Mouse (Mus musculus) forebrain, embryonic 13.5 days (tissue): ENCODE data around the gene Taf9. TPM values are rescaled to one million over a fixed set of nuclear protein-coding genes. Genes with fewer than 3 reads are reported as not detected.
A peak's percentile ranks its signal among the peaks of the same experiment; 100 is the strongest.

Source experiments
- ATAC-seq: fragments of 200-750 bp; cut with Nextera tagmentation; 2 replicates; pipeline ENCODE4 v1.8.0; 2017
- H3K27ac ChIP-seq: fragments of 300-500 bp; sonication (generic); 2 replicates; pipeline ENCODE4 v1.5.1; 2015; ENCODE audit warnings: inconsistent platforms, mild to moderate bottlenecking, moderate library complexity
- H3K27me3 ChIP-seq: fragments of 300-500 bp; sonication (generic); 2 replicates; pipeline ENCODE4 v1.6.1; 2015; ENCODE audit warnings: mild to moderate bottlenecking, inconsistent platforms
- H3K36me3 ChIP-seq: fragments of 300-500 bp; sonication (generic); 2 replicates; pipeline ENCODE4 v1.6.1; 2015; ENCODE audit warnings: mild to moderate bottlenecking, inconsistent platforms; ENCODE audit not compliant: poor library complexity, severe bottlenecking
- H3K4me1 ChIP-seq: fragments of 300-500 bp; sonication (generic); 2 replicates; pipeline ENCODE4 v1.6.1; 2015; ENCODE audit warnings: inconsistent platforms
- H3K4me2 ChIP-seq: fragments of 300-500 bp; sonication (generic); 2 replicates; pipeline ENCODE4 v1.6.1; 2015; ENCODE audit warnings: inconsistent platforms, mild to moderate bottlenecking, moderate library complexity
- H3K4me3 ChIP-seq: fragments of 300-500 bp; sonication (generic); 2 replicates; pipeline ENCODE4 v1.5.1; 2015; ENCODE audit warnings: mild to moderate bottlenecking, inconsistent platforms
- H3K9ac ChIP-seq: fragments of 300-500 bp; sonication (generic); 2 replicates; pipeline ENCODE4 v1.6.1; 2015; ENCODE audit warnings: mild to moderate bottlenecking, inconsistent platforms
- H3K9me3 ChIP-seq: fragments of 300-500 bp; sonication (generic); replicated peaks from 2 replicates; pipeline ENCODE4 v1.6.1; 2016; ENCODE audit warnings: inconsistent platforms
- WGBS: fragments of 180-500 bp; shearing (Covaris S2); methylation state at CpG from one replicate; pipeline ENCODE4 v1.1.7; 2015; 5-methylcytosine and 5-hydroxymethylcytosine counted together
- polyA plus RNA-seq: library from polyadenylated mRNA; unstranded; fragments of >200 nt; fragmentation: Nextera tagmentation; extraction: Ambion mirVana; gene quantifications from 2 replicates; pipeline ENCODE4 v1.2.1, GENCODE M21; 2015

The Taf9 gene
- polyA plus RNA-seq, 1 experiment from 2014 or later: 19.2 TPM

DNA sequence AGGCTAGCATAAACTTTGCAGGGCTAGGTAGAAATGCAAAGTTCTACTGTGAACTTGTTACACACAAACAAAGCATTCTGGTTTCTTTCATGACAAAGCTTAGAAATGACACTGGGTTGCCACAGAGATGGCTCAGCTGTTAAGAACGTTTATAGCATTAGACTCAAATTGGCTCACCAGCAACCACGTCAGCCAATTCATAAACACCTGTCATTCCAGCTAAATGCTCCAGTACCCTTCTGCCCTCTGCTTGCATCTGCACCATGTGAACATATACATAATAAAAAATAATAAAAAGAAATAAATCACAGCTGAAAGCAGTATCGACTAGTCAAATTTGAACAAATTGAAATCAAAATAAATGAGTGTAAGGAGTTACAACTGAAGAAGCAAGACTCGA is 29.1 kb upstream of the Taf9 start:
- ATAC-seq: no peak
- Histone ChIP-seq H3K36me3 (peaks cover 78% of the 10 kb centered on the region), H3K4me2 (no peak overlapping the region), H3K27ac (no peak overlapping the region), H3K9ac (no peak overlapping the region), H3K4me3 (no peak overlapping the region), H3K4me1 (no peaks in the 10 kb centered on the region), H3K9me3 (no peaks in the 10 kb centered on the region), H3K27me3 (peaks cover 6% of the 10 kb centered on the region)
- 82% methylated on average over 4 of the region's 4 CpGs for WGBS

DNA sequence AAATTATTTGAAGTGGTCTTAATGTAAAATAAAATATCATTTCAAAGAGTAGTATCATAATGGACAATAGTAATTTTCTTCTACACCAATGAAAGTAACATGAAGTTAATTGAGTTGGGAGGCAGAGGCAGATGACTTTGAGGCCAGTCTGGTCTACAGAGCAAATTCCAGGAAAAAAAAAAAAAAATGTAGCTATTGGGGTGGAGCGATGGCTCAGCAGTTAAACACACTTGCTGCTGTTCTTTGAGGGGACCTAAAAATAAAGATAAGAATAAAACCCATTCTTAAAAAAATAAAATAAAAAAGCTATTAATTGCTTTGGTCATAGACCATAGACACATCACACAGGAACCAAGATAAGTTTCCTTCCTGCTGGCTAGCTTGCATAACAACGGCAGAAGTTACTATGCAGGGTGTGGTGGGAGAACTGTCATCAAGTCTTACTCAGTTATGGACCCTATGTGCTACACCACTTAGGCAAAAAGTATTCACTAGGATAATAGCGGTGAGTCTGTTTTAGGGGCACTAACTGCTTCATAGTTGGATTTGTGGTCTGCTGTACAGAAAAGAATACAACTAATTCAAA is 17.2 kb upstream of the Taf9 start:
- H3K36me3 ChIP-seq: peaks cover 74% of the 10 kb centered on the region

DNA sequence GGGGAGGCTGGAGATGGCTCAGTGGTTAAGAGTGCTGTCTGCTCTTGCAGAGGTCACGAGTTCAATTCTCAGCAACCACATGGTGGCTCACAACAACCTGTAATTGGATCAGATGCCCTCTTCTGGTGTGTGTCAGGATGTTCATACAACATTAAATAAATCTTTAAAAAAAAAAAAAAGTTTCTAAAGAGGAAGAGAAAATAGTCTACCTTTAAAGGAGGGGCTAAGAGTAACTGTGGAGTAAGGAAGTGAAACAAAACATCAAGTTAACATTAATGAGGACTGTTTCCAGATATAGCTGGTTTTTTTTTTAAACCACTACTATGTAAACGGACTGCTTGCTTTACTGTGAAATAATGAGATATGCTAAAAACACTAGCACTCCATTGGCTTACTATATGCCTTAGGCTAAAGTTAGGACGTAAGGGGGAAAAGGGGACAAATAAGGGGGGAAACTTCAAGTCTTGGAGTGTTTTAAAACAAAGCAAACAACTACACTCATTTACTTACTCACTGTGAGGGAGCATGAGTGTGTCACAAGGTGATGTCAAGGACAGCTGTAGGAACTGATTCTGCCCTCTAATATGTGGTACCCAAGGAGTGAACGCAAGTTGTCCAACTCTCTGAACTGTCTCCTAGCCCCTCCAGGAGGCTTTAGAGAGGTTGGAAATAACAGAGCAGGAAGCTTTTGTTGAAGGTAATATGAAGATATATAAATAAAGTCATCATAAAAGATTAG is 8.7 kb upstream of the Taf9 start:
- Histone ChIP-seq H3K27ac (no peak overlapping the region), H3K9me3 (no peaks in the 10 kb centered on the region), H3K27me3 (no peaks in the 10 kb centered on the region), H3K9ac (no peak overlapping the region), H3K4me1 (no peaks in the 10 kb centered on the region), H3K4me3 (no peak overlapping the region), H3K36me3 (peaks cover 80% of the 10 kb centered on the region), H3K4me2 (no peak overlapping the region)
- no peak for ATAC-seq
- WGBS: 95% methylated on average over 4 of the region's 4 CpGs

More for the DNA sequence above, 17.2 kb upstream of the Taf9 start:
- no peak for ATAC-seq
- Histone ChIP-seq H3K4me1 (no peaks in the 10 kb centered on the region), H3K27me3 (no peaks in the 10 kb centered on the region), H3K9ac (no peak overlapping the region), H3K4me2 (no peak overlapping the region), H3K27ac (no peak overlapping the region), H3K9me3 (no peaks in the 10 kb centered on the region), H3K4me3 (no peak overlapping the region)
- WGBS: 94% methylated on average over 3 of the region's 3 CpGs

DNA sequence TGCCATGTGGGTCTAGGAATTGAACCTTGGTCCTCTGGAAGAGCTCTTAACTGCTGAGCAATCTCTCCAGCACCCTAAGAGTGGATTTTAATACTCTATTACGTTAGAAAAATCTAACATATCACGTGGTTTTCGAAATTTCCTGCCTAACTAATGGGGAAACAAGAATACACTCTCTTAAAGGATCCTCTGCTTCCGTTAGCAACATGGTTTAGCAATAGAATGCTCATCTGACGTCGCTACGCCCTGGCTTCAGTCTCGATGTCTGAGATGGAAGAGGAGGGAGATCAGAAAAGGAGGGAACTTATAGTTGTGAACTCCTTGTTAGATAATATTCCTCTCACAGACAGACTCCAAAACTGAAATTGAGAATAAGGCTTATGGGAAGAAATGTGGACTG is 3.2 kb upstream of the Taf9 start:
- Histone ChIP-seq H3K4me3 (no peak overlapping the region), H3K36me3 (peaks cover 44% of the 10 kb centered on the region), H3K4me1 (peaks cover 14% of the 10 kb centered on the region), H3K9ac (no peak overlapping the region), H3K4me2 (no peak overlapping the region), H3K9me3 (no peaks in the 10 kb centered on the region), H3K27ac (no peak overlapping the region), H3K27me3 (no peaks in the 10 kb centered on the region)
- no peak for ATAC-seq
- WGBS: 95% methylated on average over 8 of the region's 8 CpGs

DNA sequence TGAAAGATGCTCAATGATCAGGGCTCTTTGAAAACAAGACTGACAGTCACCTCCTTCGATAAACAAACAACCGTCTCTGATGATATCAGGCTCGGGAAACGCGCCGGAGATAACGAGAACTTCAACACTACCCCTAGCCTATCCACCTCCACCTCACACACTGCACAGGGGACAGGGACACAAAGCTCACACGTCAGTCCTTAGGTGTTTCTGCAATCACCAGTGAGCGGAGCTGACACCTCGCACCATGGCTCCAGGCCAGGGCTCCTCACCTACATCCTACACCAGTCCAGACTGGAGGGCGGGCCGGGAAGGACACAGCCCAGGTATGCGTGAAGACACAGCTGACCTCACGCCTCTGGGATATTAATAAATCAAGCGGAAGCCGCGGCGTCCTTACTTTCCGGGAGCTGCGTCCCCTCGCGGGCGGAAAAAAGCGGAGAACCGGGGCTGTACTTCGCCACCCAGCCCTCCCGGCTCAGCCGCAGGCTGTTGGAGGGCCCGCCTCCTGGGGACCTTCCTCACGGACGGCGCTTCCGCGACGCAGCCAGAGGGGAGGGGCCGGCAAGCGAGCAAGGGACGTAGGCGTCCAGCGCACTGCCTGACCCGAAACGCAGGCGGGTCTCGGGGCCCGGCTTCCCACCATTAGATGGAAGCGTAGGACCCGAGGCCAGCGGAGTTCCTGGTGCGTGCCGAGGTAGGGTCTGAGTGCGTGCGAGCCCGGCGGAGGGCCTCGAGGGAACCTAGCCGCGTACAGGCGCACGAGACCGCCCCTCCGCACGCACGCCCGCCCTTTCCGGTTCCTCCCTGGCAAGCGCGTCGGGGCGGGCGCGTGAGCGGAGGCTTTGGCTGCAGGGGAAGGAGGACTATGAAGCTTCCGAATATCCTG is 585 bp upstream of the Taf9 start, which contains the start of the genes Ak6 and Rad17:
TSS of gene Ak6 (plus strand) at position 430 of the 889 bp plus-strand sequence.
TSS of gene Rad17 (minus strand) at position 502 of the 889 bp plus-strand sequence.
- peaks cover 14% of the 10 kb centered on the region for H3K4me1 ChIP-seq
- peak within 1 kb of the TSS; percentile 97 for H3K4me3 ChIP-seq
- peak within 1 kb of the TSS; percentile 90 for H3K9ac ChIP-seq
- H3K4me2 ChIP-seq: peak within 1 kb of the TSS; percentile 86
- ATAC-seq: peak; percentile 99
- peaks cover 22% of the 10 kb centered on the region for H3K36me3 ChIP-seq
- WGBS: under 1% methylated on average over 58 of the region's 73 CpGs
- H3K27ac ChIP-seq: peak within 1 kb of the TSS; percentile 97
- H3K9me3 ChIP-seq: no peaks in the 10 kb centered on the region
- H3K27me3 ChIP-seq: no peaks in the 10 kb centered on the region

DNA sequence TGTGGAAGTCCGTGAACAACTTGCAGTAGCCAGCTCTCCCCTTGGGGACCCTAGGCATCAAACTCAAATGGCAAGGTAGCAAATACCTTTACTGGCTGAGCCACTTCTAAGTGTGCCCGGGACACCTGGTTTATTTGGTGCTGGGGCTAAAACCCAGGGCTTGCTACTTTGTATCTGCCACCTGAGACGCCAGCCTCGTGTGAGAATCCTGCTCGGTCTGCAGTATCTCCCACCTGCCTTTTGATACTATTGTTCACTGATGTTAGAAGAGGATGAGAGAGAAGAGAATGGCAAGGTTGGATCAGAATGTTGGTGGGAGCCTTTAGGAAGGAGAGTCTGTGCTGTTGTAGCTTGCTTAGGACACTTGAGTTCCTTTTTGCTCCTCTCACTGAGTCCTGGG is 6.7 kb downstream of the Taf9 start:
- H3K9ac ChIP-seq: no peak overlapping the region
- no peak overlapping the region for H3K4me3 ChIP-seq
- H3K27ac ChIP-seq: no peak overlapping the region
- H3K36me3 ChIP-seq: peaks cover 18% of the 10 kb centered on the region
- no peaks in the 10 kb centered on the region for H3K9me3 ChIP-seq
- no peaks in the 10 kb centered on the region for H3K4me1 ChIP-seq
- no peak for ATAC-seq
- no peak overlapping the region for H3K4me2 ChIP-seq
- no peaks in the 10 kb centered on the region for H3K27me3 ChIP-seq
- 90% methylated on average over 5 of the region's 5 CpGs for WGBS

DNA sequence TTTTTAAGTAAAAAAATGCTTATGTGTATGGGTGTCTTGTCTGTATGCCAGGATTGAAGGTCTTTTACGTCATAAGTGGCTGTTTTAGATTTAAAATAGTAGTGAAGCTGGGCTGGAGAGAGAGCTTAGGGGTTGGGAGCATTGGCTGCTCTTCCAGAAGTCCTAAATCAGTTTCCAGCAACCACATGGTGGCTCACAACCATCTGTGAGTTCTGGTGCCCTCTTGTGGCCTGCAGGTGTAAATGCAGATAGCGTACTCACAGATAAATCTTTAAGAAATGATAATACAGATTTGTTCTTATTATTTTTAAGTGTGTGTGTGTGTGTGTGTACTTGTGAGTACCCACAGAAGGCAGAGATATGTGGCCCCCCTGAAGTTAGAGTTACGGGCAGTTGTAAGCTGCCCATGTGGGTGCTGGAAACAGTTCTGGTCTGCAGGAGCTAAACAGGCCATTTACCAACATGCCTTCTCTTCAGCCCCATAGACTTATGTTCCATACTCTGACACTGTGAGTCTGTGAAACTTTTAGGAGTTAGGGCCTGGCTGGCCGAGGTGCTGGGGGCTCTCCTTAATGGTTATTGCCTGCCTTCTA is 8.6 kb downstream of the Taf9 start:
- H3K9ac ChIP-seq: no peak overlapping the region
- no peak overlapping the region for H3K4me3 ChIP-seq
- H3K36me3 ChIP-seq: peaks cover 29% of the 10 kb centered on the region
- H3K9me3 ChIP-seq: no peaks in the 10 kb centered on the region
- 51% methylated on average over 4 of the region's 4 CpGs for WGBS
- ATAC-seq: peak; percentile 58; the same call in 1 of the 2 replicates
- H3K4me1 ChIP-seq: no peaks in the 10 kb centered on the region
- H3K27ac ChIP-seq: no peak overlapping the region
- no peak overlapping the region for H3K4me2 ChIP-seq
- no peaks in the 10 kb centered on the region for H3K27me3 ChIP-seq

DNA sequence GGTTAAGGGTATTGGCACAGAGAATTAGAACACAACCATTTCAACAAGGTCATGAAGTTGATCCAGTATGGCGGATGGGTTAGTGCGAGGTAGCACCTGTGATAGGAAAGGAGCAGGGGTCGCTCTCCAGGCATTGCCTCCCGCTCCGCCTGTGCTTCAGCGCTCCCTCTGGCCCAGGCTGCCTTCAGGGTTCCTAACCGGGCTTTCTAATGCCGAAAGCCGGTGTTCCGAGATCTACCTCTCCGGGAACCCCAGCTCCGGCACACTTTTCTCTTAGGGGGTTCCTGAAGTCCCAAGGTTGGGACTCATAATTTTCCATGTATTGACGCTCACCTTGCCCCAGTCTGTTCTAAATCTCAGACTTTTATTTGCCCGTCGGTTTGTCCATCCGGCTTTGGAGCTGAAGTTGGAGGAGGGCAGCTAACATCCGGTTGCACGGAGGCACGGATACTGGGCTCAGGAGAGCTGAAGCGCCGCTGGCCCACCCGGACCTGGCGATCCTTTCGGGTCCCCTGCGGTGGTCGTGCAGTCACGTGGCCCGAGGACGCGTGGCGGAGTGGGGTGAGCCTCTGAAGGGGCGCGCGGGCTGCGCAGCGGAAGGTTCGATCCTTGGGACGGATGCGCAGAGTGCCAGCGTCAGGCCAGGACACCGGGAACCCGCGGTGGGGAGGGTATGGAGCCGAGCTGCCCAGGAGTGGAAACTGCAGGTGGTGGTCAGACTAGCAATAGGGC is 18.1 kb downstream of the Taf9 start, which contains the start of gene Ccdc125:
TSS of gene Ccdc125 (plus strand) at position 427 of the 732 bp plus-strand sequence.
- ATAC-seq: peak; percentile 77; the same call in 1 of the 2 replicates
- Histone ChIP-seq H3K9me3 (no peaks in the 10 kb centered on the region), H3K4me2 (peak within 1 kb of the TSS; percentile 78), H3K9ac (peak within 1 kb of the TSS; percentile 66), H3K36me3 (peaks cover 15% of the 10 kb centered on the region), H3K4me3 (peak within 1 kb of the TSS; percentile 54), H3K4me1 (0 out of 2 replicates have a peak, but pooled peaks cover 5% of the 10 kb centered on the region), H3K27me3 (peaks cover 3% of the 10 kb centered on the region; the same call in 1 of the 2 replicates), H3K27ac (no peak within 1 kb of the TSS)
- under 1% methylated on average over 44 of the region's 44 CpGs for WGBS

DNA sequence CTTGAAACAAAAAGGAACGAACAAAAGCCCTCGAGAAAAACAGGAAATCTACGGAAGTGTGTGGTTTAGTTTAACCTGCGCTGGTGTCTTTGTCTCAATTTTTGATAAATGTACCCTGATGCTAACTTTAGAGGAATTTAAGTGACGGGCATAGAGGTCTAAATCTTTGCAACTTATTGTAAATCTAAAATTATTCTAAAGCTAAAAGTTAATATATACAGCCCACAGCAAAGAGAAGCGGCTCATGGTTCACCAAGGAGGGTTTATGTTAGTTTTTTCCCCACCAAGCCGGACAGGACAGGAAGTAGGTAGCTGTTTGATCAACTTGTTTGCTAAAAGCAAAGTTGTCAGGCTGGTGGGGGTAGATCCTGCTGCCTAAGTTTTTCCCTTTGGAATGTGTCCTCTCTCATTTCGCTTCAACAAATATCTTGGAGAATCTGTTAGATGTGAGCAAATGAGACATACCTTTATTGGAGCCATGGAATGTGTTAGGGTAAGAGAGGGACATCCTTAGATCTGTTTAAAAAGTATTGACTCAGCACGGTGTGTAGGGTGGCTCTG is 18.9 kb downstream of the Taf9 start:
- Histone ChIP-seq H3K4me1 (0 out of 2 replicates have a peak, but pooled peaks cover 5% of the 10 kb centered on the region), H3K4me3 (peak overlapping the region; percentile 54), H3K36me3 (peaks cover 13% of the 10 kb centered on the region), H3K9ac (peak overlapping the region; percentile 66; the same call in 1 of the 2 replicates), H3K4me2 (peak overlapping the region; percentile 78), H3K9me3 (no peaks in the 10 kb centered on the region), H3K27ac (no peak overlapping the region), H3K27me3 (peaks cover 3% of the 10 kb centered on the region; the same call in 1 of the 2 replicates)
- no peak for ATAC-seq
- 65% methylated on average over 9 of the region's 9 CpGs for WGBS

DNA sequence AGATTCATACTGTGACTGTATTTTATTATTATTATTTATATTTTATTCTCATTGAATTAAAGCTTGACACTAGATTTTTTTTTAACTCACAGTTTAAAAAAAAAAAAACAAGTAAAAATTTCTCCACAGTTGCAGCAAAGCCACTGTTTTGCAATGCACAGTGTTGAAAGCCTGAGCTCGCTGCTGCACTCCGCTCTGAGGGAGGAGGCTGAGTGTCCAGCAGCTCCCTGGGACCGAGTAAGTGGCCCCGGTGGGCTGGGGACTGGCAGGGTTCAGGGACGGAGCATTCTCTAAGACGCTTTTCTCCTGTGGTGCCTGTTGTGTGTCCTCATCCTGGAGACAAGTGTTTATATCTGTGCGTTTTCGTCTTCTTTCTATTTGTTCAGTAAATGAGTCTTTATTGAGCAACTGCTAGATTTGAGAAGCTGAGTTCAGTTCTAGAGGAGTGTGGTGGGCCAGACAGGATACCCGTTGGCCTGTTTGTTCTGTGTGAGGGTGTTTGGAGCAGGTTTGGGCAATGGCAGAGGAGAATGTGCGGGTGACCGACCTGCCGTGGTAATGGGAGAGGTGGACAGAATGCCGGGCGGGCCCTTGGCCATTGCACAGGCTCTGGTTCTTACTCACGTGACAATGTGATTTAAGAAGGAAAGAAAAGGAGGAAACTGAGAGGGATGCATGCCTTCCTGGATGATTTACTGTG is 24.7 kb downstream of the Taf9 start:
- Histone ChIP-seq H3K9ac (no peak overlapping the region), H3K9me3 (no peaks in the 10 kb centered on the region), H3K4me1 (no peaks in the 10 kb centered on the region), H3K27ac (no peak overlapping the region), H3K4me3 (no peak overlapping the region), H3K4me2 (no peak overlapping the region), H3K27me3 (peaks cover under 1% of the 10 kb centered on the region; the same call in 1 of the 2 replicates), H3K36me3 (no peaks in the 10 kb centered on the region)
- WGBS: 89% methylated on average over 15 of the region's 15 CpGs
- ATAC-seq: no peak
